ENCODE assay signal across 9 mouse cellular contexts in the genomic region with DNA sequence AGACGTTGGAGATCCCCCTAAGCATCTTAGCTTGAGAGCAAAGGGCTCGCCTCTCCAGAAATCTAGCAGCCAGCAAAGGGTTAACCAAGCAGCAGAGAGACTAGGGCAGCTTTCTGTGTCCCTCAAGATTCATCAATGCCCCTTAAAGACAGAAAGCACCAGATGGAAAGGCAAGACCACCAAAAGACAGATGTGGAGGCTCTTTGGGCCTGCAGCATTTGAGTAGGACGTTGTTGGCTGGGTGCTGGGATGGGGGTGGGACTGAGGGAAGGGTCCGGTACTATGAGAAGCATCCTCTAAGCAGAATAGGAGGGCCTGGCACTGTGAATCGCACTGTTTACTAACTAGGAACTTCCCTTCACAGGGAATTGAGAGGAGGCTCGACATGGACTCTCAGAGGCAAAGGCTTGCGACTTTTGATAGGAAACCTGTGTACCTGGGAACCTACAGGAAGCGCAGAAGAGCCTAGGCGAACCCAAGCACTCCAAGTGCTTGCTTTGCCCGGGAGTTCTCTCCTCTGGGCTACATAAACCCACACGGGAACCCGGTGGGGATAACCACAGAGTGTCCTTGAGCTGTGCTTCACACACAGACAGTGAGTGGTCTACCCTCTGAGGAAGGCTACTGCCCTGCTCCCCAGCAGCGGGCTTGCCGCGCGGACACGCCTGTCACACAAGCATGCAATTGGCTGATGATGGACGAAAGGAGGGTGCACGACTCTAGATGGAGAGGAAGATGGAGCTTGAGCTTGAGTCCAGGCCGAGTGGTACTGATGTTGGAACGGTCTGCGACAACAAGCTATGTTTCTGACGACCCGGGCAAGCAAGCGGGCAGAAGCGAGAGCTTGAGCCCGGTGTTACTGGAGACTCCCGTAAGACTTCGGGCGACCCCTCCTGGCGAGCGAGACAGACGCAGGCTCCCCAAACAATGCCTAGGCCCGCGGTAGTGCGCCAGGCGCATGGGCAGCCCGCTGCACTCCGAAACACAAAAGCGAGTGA. TPM values are rescaled to one million over a fixed set of nuclear protein-coding genes. Genes with fewer than 3 reads are reported as not detected.
DNase-seq lines count a peak whose midpoint lies in the region; ATAC-seq and TF ChIP-seq lines count a peak whose summit lies in the region.
"Had no signal": no experiment of that assay in that cellular context is flagged by ENCODE, and none has a peak within 500 bp of the region (broad histone marks: within the 10 kb centered on the region; RNA-seq: fewer than 3 reads in every experiment).

No protein-coding gene starts in this region.

- H3K4me1 ChIP-seq in embryonic facial prominence, embryonic 13.5 days, result peaks cover 48% of the 10 kb centered on the region
- H3K4me1 ChIP-seq in kidney, adult 2 months (ENCODE audit: control insufficient read depth, insufficient read depth, low read length), result no peaks in the 10 kb centered on the region
- H3K4me1 ChIP-seq in midbrain, embryonic 10.5 days, result peaks cover 52% of the 10 kb centered on the region

- peak overlapping the region; percentile 73 for H3K4me2 ChIP-seq in embryonic facial prominence, embryonic 13.5 days

- peak overlapping the region; percentile 40 for H3K4me3 ChIP-seq in embryonic facial prominence, embryonic 13.5 days
- peak overlapping the region; percentile 7 for H3K4me3 ChIP-seq in kidney, adult 2 months (ENCODE audit: insufficient read depth, low read depth, low read length)
- peak overlapping the region; percentile 56 for H3K4me3 ChIP-seq in midbrain, embryonic 10.5 days

- H3K27ac ChIP-seq in embryonic facial prominence, embryonic 13.5 days, result peak overlapping the region; percentile 44; the same call in 1 of the 2 replicates
- H3K27ac ChIP-seq in kidney, adult 2 months (ENCODE audit: insufficient read depth, low read depth, low read length), result no peak overlapping the region
- peak overlapping the region; percentile 94 for H3K27ac ChIP-seq in midbrain, embryonic 10.5 days (replicated peaks)

- H3K9ac ChIP-seq in embryonic facial prominence, embryonic 13.5 days, result peak overlapping the region; percentile 53

- H3K27me3 ChIP-seq in embryonic facial prominence, embryonic 13.5 days, result peaks cover 6% of the 10 kb centered on the region; the same call in 1 of the 2 replicates
- H3K27me3 ChIP-seq in kidney, adult 2 months (replicated peaks; ENCODE audit: control insufficient read depth, insufficient read depth, low read length), result 0 out of 2 replicates have a peak, but pooled peaks cover 1% of the 10 kb centered on the region
- H3K27me3 ChIP-seq in midbrain, embryonic 10.5 days (ENCODE audit: low read depth, poor library complexity, severe bottlenecking), result peaks cover 47% of the 10 kb centered on the region

- no peaks in the 10 kb centered on the region for H3K36me3 ChIP-seq in embryonic facial prominence, embryonic 13.5 days
- no peaks in the 10 kb centered on the region for H3K36me3 ChIP-seq in kidney, adult 2 months (ENCODE audit: control insufficient read depth, insufficient read depth, low read length)
- no peaks in the 10 kb centered on the region for H3K36me3 ChIP-seq in midbrain, embryonic 10.5 days

- ATAC-seq in embryonic facial prominence, embryonic 13.5 days (ENCODE audit: insufficient number of reproducible peaks, insufficient read depth, low FRiP score, low TSS enrichment, low read depth), result peak; percentile 58; the same call in 1 of the 2 replicates
- ATAC-seq in erythroblast, adult 5-6 weeks (replicated peaks; ENCODE audit: low FRiP score, poor library complexity, severe bottlenecking), result no peak

- TF ChIP-seq POLR2A in kidney, adult 2 months (IDR thresholded peaks at IDR 0.05; ENCODE audit: low read depth, low read length), result no peak

- peak; percentile 53 for TF ChIP-seq CTCF in kidney, adult 2 months (conservative IDR thresholded peaks at IDR 0.05; ENCODE audit: insufficient read depth, insufficient read length, low read depth, low read length)

- intact Hi-C loops in left cerebral cortex, postnatal 4 days (cut with DNase I), result loop anchor here (5.0 kb wide), 1 partner anchor 477 kb away; no protein-coding TSS in a partner anchor

- WGBS in embryonic facial prominence, embryonic 13.5 days, result 6% methylated on average over 40 of the region's 40 CpGs
- 13% methylated on average over 40 of the region's 40 CpGs for WGBS in kidney, adult 2 months
- 7% methylated on average over 40 of the region's 40 CpGs for WGBS in midbrain, embryonic 10.5 days

- no peaks in the 10 kb centered on the region for H3K9me3 ChIP-seq in embryonic facial prominence, embryonic 13.5 days
- no peaks in the 10 kb centered on the region for H3K9me3 ChIP-seq in midbrain, embryonic 10.5 days (replicated peaks)

- peak; percentile 89 for DNase-seq in adrenal gland, postnatal 10 days
- DNase-seq in heart, adult 8-10 months (ENCODE audit: low spot score), result peak; percentile 46
- DNase-seq in kidney, adult 2 months, result peak; percentile 51
- DNase-seq in left cerebral cortex, postnatal 4 days, result peak; percentile 92
- peak; percentile 91 for DNase-seq in midbrain, embryonic 10.5 days (ENCODE audit: low spot score)
- DNase-seq in right cerebral cortex, postnatal 4 days, result peak; percentile 89

RNA-seq across cellular contexts. Expression of a gene that starts 2.3 kb away (rescaled TPM):
- total RNA-seq in adrenal gland, postnatal 10 days (2021), result 10 to 100 TPM; 11.2 to 19.2 TPM
- polyA plus RNA-seq in embryonic facial prominence, embryonic 13.5 days (2015; fragmentation: Nextera tagmentation; extraction: Ambion mirVana), result 326 and 399 TPM in 2 replicates
- total RNA-seq in heart, adult 8-10 months (2022), result 1 to 10 TPM; 2.5 to 3.5 (median 3.1) TPM
- 14.0 and 30.5 TPM in 2 replicates for polyA plus RNA-seq in kidney, adult 2 months (2012; rRNA removed)
- total RNA-seq in left cerebral cortex, postnatal 4 days (2021), result 10 to 100 TPM; 12.7 to 14.1 TPM
- 129 and 187 TPM in 2 replicates for polyA plus RNA-seq in midbrain, embryonic 10.5 days (2016; fragmentation: Nextera tagmentation; extraction: Ambion mirVana)
- not detected in 2 replicates for total RNA-seq in erythroblast, adult 5-6 weeks (2015; ENCODE audit: low replicate concordance)
- not detected in 2 replicates for total RNA-seq in erythroblast, adult 5-6 weeks (2017; ENCODE audit: low replicate concordance)
- total RNA-seq: neutrophil, adult 5-6 weeks had no signal
